Mouse (Mus musculus): ENCODE results near the gene Twist2.

DNA sequence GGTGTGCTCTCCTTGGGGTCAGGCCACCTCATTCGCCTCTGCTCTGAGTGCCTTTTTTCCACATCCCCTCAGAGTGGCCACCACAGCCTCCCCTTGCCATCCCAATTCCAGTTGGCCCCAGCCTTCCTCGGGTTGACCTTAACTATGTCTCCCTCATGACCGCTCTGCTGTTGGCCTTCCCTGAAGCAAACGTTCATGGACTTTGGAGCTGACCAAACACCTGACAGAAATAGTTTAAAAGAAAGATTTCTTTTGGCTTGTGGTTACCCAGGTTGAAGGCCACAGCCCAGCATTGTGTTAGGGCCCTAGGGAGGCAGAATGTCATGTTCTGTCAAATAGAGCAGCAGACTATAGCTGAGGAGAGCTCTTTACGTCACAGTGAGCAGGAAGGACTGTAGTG lies 93.0 kb downstream of the Twist2 start:
- TF ChIP-seq CTCF (IDR thresholded peaks at IDR 0.05; ENCODE audit: extremely low read depth, insufficient read length, insufficient replicate concordance, low read depth, low read length) (no peak), POLR2A (IDR thresholded peaks at IDR 0.05; ENCODE audit: low read depth, low read length) (no peak)
